Mouse (Mus musculus) forebrain, embryonic 13.5 days (tissue): ENCODE measurements around the gene Gpd1. TPM values are rescaled to one million over a fixed set of nuclear protein-coding genes. Genes with fewer than 3 reads are reported as not detected.

Experiments used
- ATAC-seq: fragments of 200-750 bp; cut with Nextera tagmentation; 2 replicates; pipeline ENCODE4 v1.8.0; 2017
- H3K27ac ChIP-seq: fragments of 300-500 bp; sonication (generic); 2 replicates; pipeline ENCODE4 v1.5.1; 2015; ENCODE audit warnings: inconsistent platforms, mild to moderate bottlenecking, moderate library complexity
- H3K27me3 ChIP-seq: fragments of 300-500 bp; sonication (generic); 2 replicates; pipeline ENCODE4 v1.6.1; 2015; ENCODE audit warnings: mild to moderate bottlenecking, inconsistent platforms
- H3K36me3 ChIP-seq: fragments of 300-500 bp; sonication (generic); 2 replicates; pipeline ENCODE4 v1.6.1; 2015; ENCODE audit warnings: mild to moderate bottlenecking, inconsistent platforms; ENCODE audit not compliant: poor library complexity, severe bottlenecking
- H3K4me1 ChIP-seq: fragments of 300-500 bp; sonication (generic); 2 replicates; pipeline ENCODE4 v1.6.1; 2015; ENCODE audit warnings: inconsistent platforms
- H3K4me2 ChIP-seq: fragments of 300-500 bp; sonication (generic); 2 replicates; pipeline ENCODE4 v1.6.1; 2015; ENCODE audit warnings: inconsistent platforms, mild to moderate bottlenecking, moderate library complexity
- H3K4me3 ChIP-seq: fragments of 300-500 bp; sonication (generic); 2 replicates; pipeline ENCODE4 v1.5.1; 2015; ENCODE audit warnings: mild to moderate bottlenecking, inconsistent platforms
- H3K9ac ChIP-seq: fragments of 300-500 bp; sonication (generic); 2 replicates; pipeline ENCODE4 v1.6.1; 2015; ENCODE audit warnings: mild to moderate bottlenecking, inconsistent platforms
- H3K9me3 ChIP-seq: fragments of 300-500 bp; sonication (generic); replicated peaks from 2 replicates; pipeline ENCODE4 v1.6.1; 2016; ENCODE audit warnings: inconsistent platforms
- WGBS: fragments of 180-500 bp; shearing (Covaris S2); methylation state at CpG from one replicate; pipeline ENCODE4 v1.1.7; 2015; 5-methylcytosine and 5-hydroxymethylcytosine counted together
- polyA plus RNA-seq: library from polyadenylated mRNA; unstranded; fragments of >200 nt; fragmentation: Nextera tagmentation; extraction: Ambion mirVana; gene quantifications from 2 replicates; pipeline ENCODE4 v1.2.1, GENCODE M21; 2015

Gpd1 gene
- polyA plus RNA-seq, 1 experiment from 2014 or later = 1.2 TPM

- Histone ChIP-seq H3K4me2 (no peak overlapping the region), H3K27me3 (no peaks in the 10 kb centered on the region), H3K4me3 (no peak overlapping the region), H3K9me3 (no peaks in the 10 kb centered on the region), H3K27ac (peak overlapping the region; percentile 84), H3K4me1 (peaks cover 24% of the 10 kb centered on the region), H3K36me3 (peaks cover 69% of the 10 kb centered on the region), H3K9ac (no peak overlapping the region)
- 56% methylated on average over 7 of the region's 7 CpGs for WGBS
- peak; percentile 54 for ATAC-seq
Measured at GRCm38 (mm10) chr15:99714858-99715257, 2.5 kb upstream of the Gpd1 start.

- H3K9me3 ChIP-seq = no peaks in the 10 kb centered on the region
- H3K4me2 ChIP-seq = no peak overlapping the region
- 34% methylated on average over 13 of the region's 13 CpGs for WGBS
- H3K4me1 ChIP-seq = peaks cover 24% of the 10 kb centered on the region
- H3K9ac ChIP-seq = 0 out of 2 replicates have a peak overlapping the region, but pooled peaks have one; percentile 3
- H3K4me3 ChIP-seq = no peak overlapping the region
- peaks cover 66% of the 10 kb centered on the region for H3K36me3 ChIP-seq
- peak; percentile 48 for ATAC-seq
- H3K27me3 ChIP-seq = no peaks in the 10 kb centered on the region
- peak overlapping the region; percentile 84 for H3K27ac ChIP-seq
Measured at GRCm38 (mm10) chr15:99715361-99715865, 1.9 kb upstream of the Gpd1 start.

- H3K4me1 ChIP-seq = peaks cover 24% of the 10 kb centered on the region
- no peak overlapping the region for H3K4me3 ChIP-seq
- no peaks in the 10 kb centered on the region for H3K27me3 ChIP-seq
- H3K4me2 ChIP-seq = no peak overlapping the region
- peak overlapping the region; percentile 3; the same call in 1 of the 2 replicates for H3K9ac ChIP-seq
- 81% methylated on average over 11 of the region's 11 CpGs for WGBS
- peak overlapping the region; percentile 84 for H3K27ac ChIP-seq
- H3K9me3 ChIP-seq = no peaks in the 10 kb centered on the region
- peak; percentile 13; the same call in 1 of the 2 replicates for ATAC-seq
- peaks cover 65% of the 10 kb centered on the region for H3K36me3 ChIP-seq
Measured at GRCm38 (mm10) chr15:99715982-99716746, 1.2 kb upstream of the Gpd1 start.

- no peak overlapping the region for H3K4me3 ChIP-seq
- peaks cover 64% of the 10 kb centered on the region for H3K36me3 ChIP-seq
- no peaks in the 10 kb centered on the region for H3K9me3 ChIP-seq
- H3K27me3 ChIP-seq = no peaks in the 10 kb centered on the region
- peaks cover 24% of the 10 kb centered on the region for H3K4me1 ChIP-seq
- H3K9ac ChIP-seq = no peak overlapping the region
- H3K4me2 ChIP-seq = no peak overlapping the region
- peak overlapping the region; percentile 84; the same call in 1 of the 2 replicates for H3K27ac ChIP-seq
- ATAC-seq = no peak
- WGBS = 85% methylated on average over 12 of the region's 12 CpGs
Measured at GRCm38 (mm10) chr15:99716814-99717213, 501 bp upstream of the Gpd1 start.

- no peak for ATAC-seq
- no peaks in the 10 kb centered on the region for H3K9me3 ChIP-seq
- H3K27ac ChIP-seq = no peak overlapping the region
- H3K9ac ChIP-seq = no peak overlapping the region
- no peak overlapping the region for H3K4me3 ChIP-seq
- no peak overlapping the region for H3K4me2 ChIP-seq
- H3K27me3 ChIP-seq = no peaks in the 10 kb centered on the region
- 86% methylated on average over 9 of the region's 9 CpGs for WGBS
- H3K36me3 ChIP-seq = peaks cover 60% of the 10 kb centered on the region
- H3K4me1 ChIP-seq = peaks cover 31% of the 10 kb centered on the region
Measured at GRCm38 (mm10) chr15:99718461-99719021, 1.2 kb downstream of the Gpd1 start.

GRCm38 (mm10) chr15:99719865-99720264, 2.5 kb downstream of the Gpd1 start:
- ATAC-seq = no peak
- H3K4me1 ChIP-seq = peaks cover 44% of the 10 kb centered on the region
- H3K4me2 ChIP-seq = no peak overlapping the region
- H3K9ac ChIP-seq = no peak overlapping the region
- H3K27ac ChIP-seq = no peak overlapping the region
- H3K9me3 ChIP-seq = no peaks in the 10 kb centered on the region
- 82% methylated on average over 8 of the region's 8 CpGs for WGBS
- H3K27me3 ChIP-seq = no peaks in the 10 kb centered on the region
- no peak overlapping the region for H3K4me3 ChIP-seq
- peaks cover 53% of the 10 kb centered on the region for H3K36me3 ChIP-seq

- Histone ChIP-seq H3K27me3 (no peaks in the 10 kb centered on the region), H3K36me3 (peaks cover 48% of the 10 kb centered on the region), H3K9me3 (no peaks in the 10 kb centered on the region), H3K9ac (no peak overlapping the region), H3K4me1 (peaks cover 41% of the 10 kb centered on the region), H3K4me3 (no peak overlapping the region), H3K27ac (no peak overlapping the region), H3K4me2 (no peak overlapping the region)
- no peak for ATAC-seq
- 83% methylated on average over 25 of the region's 25 CpGs for WGBS
Measured at GRCm38 (mm10) chr15:99721921-99722743, 4.8 kb downstream of the Gpd1 start.

- peaks cover 35% of the 10 kb centered on the region for H3K4me1 ChIP-seq
- H3K27me3 ChIP-seq = no peaks in the 10 kb centered on the region
- 0 out of 2 replicates have a peak overlapping the region, but pooled peaks have one; percentile 21 for H3K9ac ChIP-seq
- no peak overlapping the region for H3K4me3 ChIP-seq
- ATAC-seq = no peak
- 62% methylated on average over 10 of the region's 10 CpGs for WGBS
- H3K9me3 ChIP-seq = no peaks in the 10 kb centered on the region
- peak overlapping the region; percentile 31 for H3K27ac ChIP-seq
- no peak overlapping the region for H3K4me2 ChIP-seq
- H3K36me3 ChIP-seq = peaks cover 50% of the 10 kb centered on the region
Measured at GRCm38 (mm10) chr15:99723120-99723514, 5.8 kb downstream of the Gpd1 start.

GRCm38 (mm10) chr15:99723515-99724291, 6.4 kb downstream of the Gpd1 start:
- H3K4me1 ChIP-seq = peaks cover 35% of the 10 kb centered on the region
- ATAC-seq = no peak
- peaks cover 51% of the 10 kb centered on the region for H3K36me3 ChIP-seq
- H3K4me2 ChIP-seq = no peak overlapping the region
- 0 out of 2 replicates have a peak overlapping the region, but pooled peaks have one; percentile 21 for H3K9ac ChIP-seq
- H3K4me3 ChIP-seq = no peak overlapping the region
- no peaks in the 10 kb centered on the region for H3K27me3 ChIP-seq
- 17% methylated on average over 11 of the region's 11 CpGs for WGBS
- H3K9me3 ChIP-seq = no peaks in the 10 kb centered on the region
- peak overlapping the region; percentile 31 for H3K27ac ChIP-seq

- Histone ChIP-seq H3K27ac (peak overlapping the region; percentile 36), H3K4me1 (peaks cover 35% of the 10 kb centered on the region), H3K4me3 (peak overlapping the region; percentile 86), H3K27me3 (no peaks in the 10 kb centered on the region), H3K9me3 (no peaks in the 10 kb centered on the region), H3K9ac (peak overlapping the region; percentile 93), H3K36me3 (peaks cover 53% of the 10 kb centered on the region), H3K4me2 (peak overlapping the region; percentile 60)
- peak; percentile 32 for ATAC-seq
- 15% methylated on average over 16 of the region's 16 CpGs for WGBS
Measured at GRCm38 (mm10) chr15:99724292-99725021, 7.1 kb downstream of the Gpd1 start.
